Mouse (Mus musculus) CH12.LX (cell line): ENCODE measurements around the gene Dctn1.

Source experiments
- CHD2 ChIP-seq: IDR thresholded peaks from 2 replicates; pipeline ENCODE4 v1.6.1; 2011; ENCODE audit warnings: low read length, improper control_type of control experiment
- CTCF ChIP-seq, 2 experiments: IDR thresholded peaks in 1 of 2; conservative IDR thresholded peaks in 1 of 2; 2 replicates each; pipeline ENCODE4 v1.5.1; 2011 to 2012; ENCODE audit warnings: low read depth in 2 of 2, low read length in 2 of 2, improper control_type of control experiment in 1 of 2, inconsistent platforms in 1 of 2, mild to moderate bottlenecking in 1 of 2, moderate library complexity in 1 of 2
- HCFC1 ChIP-seq: IDR thresholded peaks from 2 replicates; pipeline ENCODE4 v1.6.1; 2012; ENCODE audit warnings: low read depth, mild to moderate bottlenecking, inconsistent platforms, low read length, improper control_type of control experiment
- JUN ChIP-seq: IDR thresholded peaks from 2 replicates; pipeline ENCODE4 v1.6.1; 2011; ENCODE audit warnings: low read depth, mild to moderate bottlenecking, low read length, improper control_type of control experiment, moderate library complexity; ENCODE audit not compliant: insufficient read depth
- KAT2A ChIP-seq: IDR thresholded peaks from 2 replicates; pipeline ENCODE4 v1.6.1; 2012; ENCODE audit warnings: low read length, improper control_type of control experiment, inconsistent platforms; ENCODE audit not compliant: insufficient replicate concordance
- MAFK ChIP-seq: IDR thresholded peaks from 2 replicates; pipeline ENCODE4 v1.6.1; 2011; ENCODE audit warnings: low read length, improper control_type of control experiment; ENCODE audit not compliant: insufficient replicate concordance
- MYC ChIP-seq: IDR thresholded peaks from 2 replicates; pipeline ENCODE4 v1.6.1; 2011; ENCODE audit warnings: low read depth, mild to moderate bottlenecking, improper control_type of control experiment, low read length
- NRF1 ChIP-seq: IDR thresholded peaks from 2 replicates; pipeline ENCODE4 v1.6.1; 2014; ENCODE audit warnings: low read depth, mild to moderate bottlenecking, inconsistent platforms, low read length, improper control_type of control experiment, moderate library complexity
- PAX5 ChIP-seq: IDR thresholded peaks from 2 replicates; pipeline ENCODE4 v1.6.1; 2012; ENCODE audit warnings: low read length, inconsistent platforms, mixed read lengths
- POLR2A ChIP-seq: IDR thresholded peaks from 2 replicates; pipeline ENCODE4 v1.6.1; 2011; ENCODE audit warnings: low read depth, mild to moderate bottlenecking, improper control_type of control experiment, low read length
- SIN3A ChIP-seq: IDR thresholded peaks from 2 replicates; pipeline ENCODE4 v1.6.1; 2012; ENCODE audit warnings: low read length, improper control_type of control experiment, inconsistent platforms
- TBP ChIP-seq: conservative IDR thresholded peaks from 2 replicates; pipeline ENCODE4 v1.6.1; 2011; ENCODE audit warnings: low read depth, low read length, improper control_type of control experiment
- ZC3H11A ChIP-seq: IDR thresholded peaks from 2 replicates; pipeline ENCODE4 v1.6.1; 2012; ENCODE audit warnings: low read depth, mild to moderate bottlenecking, inconsistent platforms, low read length, improper control_type of control experiment
- ZKSCAN1 ChIP-seq: IDR thresholded peaks from 2 replicates; pipeline ENCODE4 v1.6.1; 2012; ENCODE audit warnings: low read depth, inconsistent platforms, low read length, improper control_type of control experiment, borderline replicate concordance

DNA sequence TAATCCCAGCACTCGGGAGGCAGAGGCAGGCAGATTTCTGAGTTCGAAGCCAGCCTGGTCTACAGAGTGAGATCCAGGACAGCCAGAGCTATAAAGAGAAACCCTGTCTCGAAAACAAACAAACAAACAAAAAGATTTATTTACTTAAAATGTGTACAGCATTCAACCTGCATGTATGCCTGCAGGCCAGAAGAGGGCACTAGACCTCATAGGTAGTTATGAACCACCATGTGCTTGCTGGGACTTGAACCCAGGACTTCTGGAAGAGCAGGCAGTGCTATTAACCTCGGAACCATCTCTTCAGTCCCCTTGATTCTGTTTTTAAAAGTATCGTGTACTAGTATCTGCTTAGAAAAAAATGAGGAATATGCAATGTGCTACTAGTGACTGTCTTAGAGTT lies 38.3 kb upstream of the Dctn1 start:
- no peak for TF ChIP-seq PAX5
- TF ChIP-seq TBP: no peak
- peak; percentile 16 to 21; a peak in 2 of 4 replicates for TF ChIP-seq CTCF (conservative IDR thresholded peaks at IDR 0.05 in 1 of 2, IDR thresholded peaks at IDR 0.05 in 1 of 2; ENCODE audit: low read depth in 2 of 2, low read length in 2 of 2)
- TF ChIP-seq POLR2A: no peak
- no peak for TF ChIP-seq SIN3A
- no peak for TF ChIP-seq MYC
- TF ChIP-seq KAT2A: no peak
- no peak for TF ChIP-seq MAFK
- TF ChIP-seq HCFC1: no peak
- no peak for TF ChIP-seq NRF1
- no peak for TF ChIP-seq JUN
- TF ChIP-seq ZC3H11A: no peak
- TF ChIP-seq ZKSCAN1: no peak
- TF ChIP-seq CHD2: no peak
